Mouse (Mus musculus) stomach, postnatal 0 days (tissue): ENCODE data around the gene Ciao1.

Experiments
- CTCF ChIP-seq: IDR thresholded peaks from 2 replicates; pipeline ENCODE4 v1.5.1; 2016; ENCODE audit warnings: antibody characterized with exemption, low read depth, mild to moderate bottlenecking, moderate library complexity
- EP300 ChIP-seq: optimal IDR thresholded peaks from 2 replicates; pipeline ENCODE3; 2016; ENCODE audit warnings: antibody characterized with exemption

GRCm38 (mm10) chr2:127271042-127271515, 23.5 kb upstream of the Ciao1 start:
- no peak for TF ChIP-seq CTCF
- no peak for TF ChIP-seq EP300
